Mouse (Mus musculus) regulatory T cell (primary cell): ENCODE measurements around the gene Vcp.
"Not testable (repeated sequence)": the region's sequence is repeated elsewhere in the genome, so short reads cannot be mapped to it uniquely, and the experiment has no call there.

Source experiments
- in situ Hi-C: fragments of 300-600 bp; cut with MboI, MseI; formaldehyde crosslinking; loops from one replicate; pipeline ENCODE4 v1.15.1; 2025; ENCODE audit warnings: high pct_unique_total_duplicates

The Vcp gene

DNA sequence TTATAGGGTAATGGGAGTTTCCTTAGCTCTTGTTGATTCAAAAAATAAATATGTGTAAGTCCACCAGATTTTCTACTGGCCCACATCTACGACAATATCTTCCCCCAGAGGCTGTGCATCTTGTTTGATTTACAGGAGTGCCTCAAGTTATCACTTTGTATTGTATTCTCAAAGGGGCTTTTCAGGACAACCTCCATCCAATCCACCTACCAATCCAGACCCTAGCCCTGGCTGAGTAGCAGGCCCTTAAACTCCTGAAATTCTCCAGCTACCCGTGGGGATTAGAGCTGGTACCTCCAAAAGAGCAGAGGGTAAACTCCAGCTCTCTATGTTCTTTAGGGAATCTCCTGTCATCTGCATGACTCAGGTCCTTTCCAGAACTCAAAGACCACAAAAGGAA lies 2.3 kb downstream of the Vcp start:
- in situ Hi-C loops = no loop called here

GRCm38 (mm10) chr4:42988296-42988695 lies 12.0 kb downstream of the Vcp start:
- in situ Hi-C loops = no loop called here

DNA sequence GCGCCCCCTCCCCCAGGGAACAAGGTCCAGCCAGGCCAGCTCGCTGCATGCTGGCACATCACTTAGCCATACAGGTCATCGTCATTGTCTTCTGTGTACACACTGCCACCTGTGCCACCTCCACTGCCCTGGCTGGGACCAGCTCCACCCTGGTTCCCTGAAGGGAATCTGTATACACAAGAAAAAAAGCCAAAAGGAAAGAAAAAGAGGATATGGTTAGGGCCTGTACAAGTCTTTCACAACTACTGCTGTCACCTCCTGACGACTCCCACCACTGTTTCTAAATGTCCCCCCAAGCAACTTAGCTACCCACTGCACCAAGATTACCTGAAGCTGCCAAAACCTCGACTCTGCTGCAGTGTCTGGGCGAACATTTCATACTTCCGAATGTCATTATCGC lies 19.8 kb downstream of the Vcp start:
- in situ Hi-C loops = not testable (repeated sequence)

DNA sequence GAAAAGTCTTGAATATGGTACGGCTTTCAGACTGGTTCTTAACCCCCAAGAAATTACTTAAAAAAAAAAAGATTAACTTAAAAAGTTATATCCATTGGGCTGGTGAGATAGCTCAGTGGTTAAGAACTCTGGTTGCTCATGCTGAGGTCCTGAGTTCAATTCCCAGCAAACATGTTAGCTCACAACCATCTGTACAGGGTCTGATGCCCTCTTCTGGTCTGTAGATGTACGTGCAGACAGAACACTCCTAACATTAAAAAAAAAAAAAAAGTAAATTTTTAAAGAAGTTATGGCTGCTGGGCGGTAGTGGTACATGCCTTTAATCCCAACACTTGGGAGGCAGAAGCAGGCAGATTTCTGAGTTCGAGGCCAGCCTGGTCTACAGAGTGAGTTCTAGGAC lies 22.2 kb downstream of the Vcp start:
- in situ Hi-C loops = no loop called here

DNA sequence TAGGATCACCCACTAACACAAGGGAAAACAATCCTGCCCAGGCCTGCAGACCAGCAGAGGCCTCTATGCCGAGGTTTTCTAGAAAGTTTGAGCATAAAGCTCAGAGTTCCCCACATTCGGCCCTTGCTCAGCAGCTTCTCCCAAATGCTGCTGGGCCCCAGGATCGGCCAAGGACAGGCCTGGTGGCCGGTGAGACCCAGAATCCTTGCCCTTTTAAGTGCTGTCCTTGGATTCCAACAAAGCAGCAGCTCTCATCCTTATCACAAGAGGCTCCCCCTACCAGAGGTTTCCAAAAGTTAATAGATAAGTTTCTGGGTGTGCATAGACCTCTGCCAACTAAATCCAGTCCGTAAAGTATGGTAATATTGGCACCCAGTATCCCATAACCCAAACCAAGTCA lies 26.4 kb downstream of the Vcp start:
- in situ Hi-C loops = no loop called here

DNA sequence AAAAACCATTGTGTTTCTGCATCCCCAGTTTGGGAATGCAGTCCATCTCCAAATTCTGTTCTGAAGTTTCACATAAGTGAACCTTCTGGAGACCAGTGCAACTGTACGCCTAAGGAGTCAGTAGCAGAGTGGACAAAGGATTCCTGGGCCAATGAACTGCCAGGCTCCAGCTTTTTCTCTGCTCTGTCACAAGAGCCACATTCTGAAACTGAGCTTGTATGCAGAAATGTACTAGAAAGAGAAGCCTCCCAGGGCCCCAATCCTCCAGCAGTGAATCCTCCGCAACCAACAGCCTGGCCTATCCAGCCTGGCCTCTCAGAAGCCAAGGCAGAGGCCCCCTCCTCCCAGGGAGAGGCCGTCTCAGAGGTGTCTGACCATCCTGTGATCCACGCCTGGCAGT lies 27.4 kb downstream of the Vcp start:
- in situ Hi-C loops = no loop called here

DNA sequence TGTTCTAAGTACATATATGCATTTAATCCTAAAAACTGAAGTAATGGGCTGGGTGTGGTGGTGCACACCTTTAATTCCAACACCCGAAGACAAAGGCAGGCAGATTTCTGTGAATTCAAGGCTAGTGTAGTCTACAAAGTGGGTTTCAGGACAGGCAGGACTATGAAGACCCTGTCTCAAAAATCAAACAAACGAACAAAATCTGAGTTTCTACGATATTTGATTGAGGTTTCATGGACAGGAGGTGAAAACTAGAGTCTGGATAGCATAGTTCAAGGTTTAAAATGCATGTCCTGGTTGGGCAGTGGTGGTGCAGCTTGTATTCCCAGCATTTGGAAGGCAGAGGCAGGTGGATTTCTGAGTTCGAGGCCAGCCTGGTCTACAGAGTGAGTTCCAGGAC lies 31.0 kb downstream of the Vcp start, which contains the start of gene 1700022I11Rik:
TSS of gene 1700022I11Rik (plus strand) at position 301 of the 400 bp plus-strand sequence.
- in situ Hi-C loops = no loop called here

GRCm38 (mm10) chr4:42965039-42965719 lies 35.1 kb downstream of the Vcp start:
- in situ Hi-C loops = no loop called here

DNA sequence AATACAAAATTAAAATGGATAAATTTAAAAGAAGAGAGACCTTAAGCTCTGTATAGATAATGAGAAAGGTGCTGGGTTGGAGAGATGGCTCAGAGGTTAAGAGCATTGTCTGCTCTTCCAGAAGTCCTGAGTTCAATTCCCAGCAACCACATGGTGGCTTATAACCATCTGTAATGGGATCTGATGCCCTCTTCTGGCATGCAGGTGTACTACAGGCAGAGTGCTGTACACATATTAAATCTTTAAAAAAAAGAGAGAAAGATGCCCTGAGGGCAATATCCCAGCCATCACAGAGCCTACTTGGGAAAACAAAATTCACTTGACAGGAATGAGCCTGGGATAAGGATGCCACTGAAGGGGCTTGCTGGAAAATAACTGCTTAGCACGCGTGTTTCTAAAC lies 36.8 kb downstream of the Vcp start:
- in situ Hi-C loops = loop anchor here (5.0 kb wide), 1 partner anchor 91 kb away; the partner anchor contains the start of gene Fam205c

GRCm38 (mm10) chr4:42961592-42961991 lies 38.7 kb downstream of the Vcp start:
- in situ Hi-C loops = loop anchor here (5.0 kb wide), 1 partner anchor 89 kb away; the partner anchor contains the start of gene Fam205c

DNA sequence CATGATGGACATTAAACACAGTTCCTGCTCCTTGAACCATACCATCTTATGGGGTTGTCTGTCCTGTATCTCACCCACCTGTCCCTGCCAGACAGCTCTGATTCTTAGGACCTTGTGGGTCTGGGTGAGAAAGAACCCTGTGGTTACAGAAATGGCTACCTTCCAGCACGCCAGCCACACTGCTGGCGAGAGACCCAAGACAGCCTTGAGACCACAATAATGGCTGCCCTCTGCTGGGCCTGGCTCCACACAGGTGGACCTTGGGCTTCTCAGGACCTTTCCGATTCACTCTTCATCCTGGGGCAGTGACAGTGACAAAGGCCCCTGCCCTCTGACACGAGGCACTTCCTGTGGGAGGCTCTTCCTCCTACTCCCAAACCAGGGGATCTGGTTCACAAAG lies 40.9 kb downstream of the Vcp start:
- in situ Hi-C loops = no loop called here

GRCm38 (mm10) chr4:42958942-42959341 lies 41.4 kb downstream of the Vcp start:
- in situ Hi-C loops = no loop called here

DNA sequence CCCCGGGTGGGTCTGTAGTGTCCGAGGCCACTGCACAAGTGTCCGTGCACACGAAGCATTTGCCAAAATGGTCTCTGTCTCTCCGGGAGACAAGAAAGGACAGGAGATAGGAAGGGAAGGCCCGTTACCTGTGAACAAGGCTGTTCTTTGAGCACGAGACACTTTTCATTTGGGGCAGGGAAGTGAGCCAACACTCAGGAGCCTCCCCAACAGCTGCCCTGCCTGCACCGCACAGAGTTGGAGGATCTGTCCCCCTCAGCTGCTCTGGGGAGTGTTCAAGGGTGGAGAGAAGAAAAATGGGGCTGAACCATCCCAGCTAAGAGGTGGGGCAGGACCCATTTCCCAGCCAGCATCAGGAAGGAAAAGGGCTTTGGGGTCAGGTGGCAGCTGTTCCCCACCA lies 42.3 kb downstream of the Vcp start:
- in situ Hi-C loops = no loop called here

GRCm38 (mm10) chr4:42957306-42957705 lies 43.0 kb downstream of the Vcp start:
- in situ Hi-C loops = no loop called here

DNA sequence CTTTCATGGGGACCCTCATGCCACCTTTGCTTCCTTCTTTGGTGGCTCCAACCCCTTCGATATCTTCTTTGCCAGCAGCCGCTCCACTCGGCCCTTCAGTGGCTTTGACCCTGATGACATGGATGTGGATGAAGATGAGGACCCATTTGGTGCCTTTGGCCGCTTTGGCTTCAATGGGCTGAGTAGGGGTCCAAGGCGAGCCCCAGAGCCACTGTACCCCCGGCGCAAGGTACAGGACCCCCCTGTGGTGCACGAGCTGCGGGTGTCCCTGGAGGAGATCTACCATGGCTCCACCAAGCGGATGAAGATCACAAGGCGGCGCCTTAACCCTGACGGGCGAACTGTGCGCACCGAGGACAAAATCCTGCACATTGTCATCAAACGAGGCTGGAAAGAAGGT lies 43.7 kb downstream of the Vcp start:
- in situ Hi-C loops = no loop called here

DNA sequence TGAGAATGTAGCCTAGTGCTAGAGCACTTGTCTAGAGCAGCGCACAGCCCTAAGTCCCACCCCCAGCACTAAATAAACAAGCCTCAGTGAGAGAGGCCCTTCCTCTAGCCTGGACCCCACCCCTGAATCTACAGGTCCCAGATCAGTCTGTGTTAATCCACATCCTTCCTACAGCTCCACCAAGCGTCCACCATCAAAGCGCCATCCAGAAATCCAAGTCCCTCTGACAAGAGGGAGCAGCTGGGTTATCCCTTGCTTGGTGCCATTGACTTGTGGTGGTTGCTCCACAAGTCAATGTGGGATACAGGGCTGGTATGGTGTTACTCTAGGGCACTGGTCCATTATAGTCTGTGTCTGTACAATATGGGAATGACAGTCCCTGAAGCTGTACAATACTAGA lies 45.1 kb downstream of the Vcp start:
- in situ Hi-C loops = no loop called here

DNA sequence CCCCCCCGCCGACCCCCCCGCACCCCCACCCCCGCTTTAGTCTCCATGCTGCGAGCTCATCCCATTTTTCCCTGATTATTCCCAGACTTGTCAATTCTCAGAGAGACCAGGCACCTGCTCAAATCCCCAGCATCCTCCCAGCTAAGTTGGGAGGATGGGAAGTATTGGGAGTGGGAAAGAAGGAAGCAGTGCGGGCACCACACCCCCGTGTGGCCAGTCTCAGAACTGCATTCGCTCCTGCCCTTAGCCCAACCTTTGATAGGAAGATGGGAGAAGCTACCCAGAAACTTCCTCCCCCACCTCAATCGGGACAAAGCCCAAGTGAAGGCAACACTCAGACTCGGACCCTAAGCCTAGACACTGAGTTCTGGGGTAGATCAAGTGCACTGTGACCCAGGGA lies 46.0 kb downstream of the Vcp start:
- in situ Hi-C loops = no loop called here

- in situ Hi-C loops = no loop called here
Measured at GRCm38 (mm10) chr4:42953435-42954094, 46.7 kb downstream of the Vcp start.

DNA sequence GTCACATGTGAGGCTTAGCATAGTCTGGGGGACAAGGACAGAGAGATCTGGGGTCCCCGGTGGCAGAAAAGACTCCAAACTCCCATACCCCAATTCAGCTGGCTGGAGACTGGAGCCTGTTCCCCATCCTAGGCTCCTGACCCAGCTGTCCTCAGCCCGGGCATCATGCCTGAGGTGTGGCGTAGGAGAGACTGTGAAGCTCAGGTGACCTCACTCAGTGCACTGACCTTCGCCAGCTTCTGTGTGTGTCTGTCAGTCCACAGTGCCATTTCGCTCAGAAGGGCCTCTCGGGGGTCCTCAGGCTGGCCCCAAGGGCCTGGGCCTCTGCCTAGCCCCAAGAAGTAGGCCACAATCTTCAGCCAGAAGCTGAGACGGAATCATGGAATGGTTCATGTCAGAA lies 47.7 kb downstream of the Vcp start:
- in situ Hi-C loops = no loop called here

DNA sequence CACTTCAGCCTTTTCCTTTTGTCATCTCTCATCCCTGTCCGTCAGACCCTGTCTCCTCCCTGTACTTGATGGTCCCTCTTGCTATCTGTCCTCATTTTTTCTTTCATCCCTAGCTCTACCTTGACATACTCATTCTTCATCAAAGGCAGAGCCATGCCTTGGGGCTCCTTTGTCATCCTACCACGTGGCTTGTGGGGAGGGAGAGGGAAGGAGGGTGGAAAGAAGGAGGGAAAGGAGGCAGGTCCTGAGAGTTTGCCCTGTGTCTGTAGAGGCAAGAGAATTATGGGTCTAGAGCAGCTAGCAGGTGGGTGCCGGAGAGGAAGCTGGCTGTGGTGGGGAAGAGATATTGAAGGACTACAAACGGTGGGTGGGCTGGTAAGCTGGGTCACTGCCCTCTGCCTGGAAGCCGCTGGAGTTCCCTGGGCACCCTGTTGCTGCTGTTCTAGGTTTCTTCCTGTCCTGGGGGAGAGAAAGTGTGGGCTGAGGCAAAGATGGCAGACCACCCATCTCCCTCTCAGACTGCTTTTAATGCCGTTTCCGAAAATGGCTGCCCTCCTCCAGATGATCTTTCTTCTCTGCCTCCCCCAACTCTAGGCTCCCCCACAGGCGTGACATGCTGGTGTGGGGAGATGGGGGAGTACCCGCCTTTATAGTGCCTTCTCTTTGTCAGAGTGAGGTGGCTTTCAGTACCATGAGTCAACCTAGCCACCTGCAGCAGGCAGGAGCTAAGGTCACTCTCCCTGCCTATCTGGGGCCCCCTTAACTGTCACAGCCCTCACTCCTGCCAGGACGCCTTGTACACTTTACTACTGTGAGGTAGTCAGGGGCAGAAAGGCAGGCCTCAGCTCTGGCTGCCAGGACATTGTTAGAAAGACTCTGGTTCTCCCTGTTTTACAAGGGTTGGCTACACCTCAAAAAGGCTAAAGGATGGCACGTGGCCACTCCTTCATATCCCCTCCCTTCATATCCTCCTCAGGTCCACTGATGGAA lies 48.8 kb downstream of the Vcp start:
- in situ Hi-C loops = no loop called here

DNA sequence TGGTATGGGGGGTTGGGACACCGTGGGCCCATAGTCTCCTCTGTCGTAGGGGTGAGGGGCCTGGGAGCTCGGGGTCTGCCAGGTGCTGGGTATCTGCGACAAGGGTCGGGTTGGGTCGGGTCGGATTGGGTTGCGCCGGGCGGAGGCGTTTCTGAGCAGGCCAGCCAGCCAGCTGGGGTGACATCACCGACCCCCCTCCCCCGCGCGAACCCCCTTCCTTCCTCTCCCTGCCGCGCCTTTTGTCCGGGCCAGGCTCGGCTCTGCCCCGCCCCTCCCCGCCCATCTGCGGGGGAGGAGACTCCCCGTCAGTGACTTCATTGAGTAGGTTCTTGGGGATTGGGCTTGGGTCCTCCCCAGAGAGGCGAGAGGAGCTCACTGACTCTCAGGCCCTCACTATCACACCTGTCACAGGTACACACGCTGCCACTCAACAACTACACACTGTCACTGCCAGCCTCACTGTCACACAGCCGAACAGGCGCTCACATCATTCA lies 50.2 kb downstream of the Vcp start:
- in situ Hi-C loops = no loop called here

GRCm38 (mm10) chr4:42949676-42950051 lies 50.6 kb downstream of the Vcp start, which contains the start of gene Dnajb5:
TSS of gene Dnajb5 (plus strand) at chr4:42949814.
- in situ Hi-C loops = no loop called here
